Comparison of ENCODE assay signal across 8 mouse cellular contexts in the genomic region with DNA sequence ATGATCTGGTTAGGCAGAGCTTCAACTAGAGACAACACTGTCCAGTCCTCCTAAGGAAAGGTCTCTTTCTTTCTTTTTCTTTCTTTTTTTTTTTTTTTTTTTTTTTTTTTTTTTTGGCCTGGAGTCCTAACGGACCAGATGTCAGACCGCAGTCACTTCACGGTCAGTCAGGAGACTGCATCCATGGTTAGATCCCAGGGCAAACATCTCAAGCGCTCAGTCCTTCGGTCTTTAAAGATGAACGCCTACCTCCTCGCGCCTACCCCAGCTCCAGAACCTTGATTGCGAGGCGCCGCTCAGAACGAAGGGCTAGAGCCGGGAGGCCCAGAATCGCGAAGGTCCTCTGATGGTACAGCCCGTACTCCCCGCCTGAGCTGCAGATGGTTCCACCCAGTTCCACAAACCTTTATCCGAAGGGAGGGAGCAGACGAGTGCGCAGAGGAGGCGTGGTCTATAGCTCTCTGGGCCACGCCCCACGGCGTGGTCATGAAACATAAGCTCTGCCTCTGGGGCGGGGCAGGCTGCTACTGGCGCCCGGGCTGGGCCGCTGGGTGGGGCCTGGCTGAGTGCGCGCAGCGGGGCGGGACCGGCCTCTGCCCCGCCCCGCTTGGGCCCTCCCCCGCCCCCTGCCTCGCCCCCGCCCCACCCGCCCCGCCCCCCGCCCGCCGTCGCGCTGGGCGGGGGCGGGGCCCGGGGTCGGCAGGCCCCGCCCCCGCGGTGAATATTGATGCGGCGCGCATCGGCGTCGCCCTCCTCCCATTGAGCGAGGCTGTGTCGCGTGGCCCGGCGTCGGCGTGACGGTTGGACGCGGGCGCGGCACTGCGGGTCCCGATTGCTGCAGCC. TPM values are rescaled to one million over a fixed set of nuclear protein-coding genes. Genes with fewer than 3 reads are reported as not detected.
A peak's percentile ranks its signal among the peaks of the same experiment; 100 is the strongest.
DNase-seq lines count a peak whose midpoint lies in the region; ATAC-seq and TF ChIP-seq lines count a peak whose summit lies in the region.

TSS of gene Pknox1 (plus strand) at position 720 of the 843 bp plus-strand sequence.

- peak within 1 kb of the TSS; percentile 92 for H3K4me2 ChIP-seq in heart, embryonic 12.5 days
- peak within 1 kb of the TSS; percentile 86 for H3K4me2 ChIP-seq in kidney, postnatal 0 days (ENCODE audit: low read length)
- peak within 1 kb of the TSS; percentile 94 for H3K4me2 ChIP-seq in liver, embryonic 11.5 days
- peak within 1 kb of the TSS; percentile 88 for H3K4me2 ChIP-seq in stomach, embryonic 14.5 days (replicated peaks; ENCODE audit: low read depth, low read length)

- ATAC-seq in erythroid progenitor cell, adult 5-6 weeks (replicated peaks; ENCODE audit: low FRiP score, poor library complexity, severe bottlenecking): peak; percentile 91
- ATAC-seq in heart, embryonic 12.5 days (ENCODE audit: insufficient number of reproducible peaks, low FRiP score): peak; percentile 97
- peak; percentile 93 for ATAC-seq in kidney, postnatal 0 days (replicated peaks; ENCODE audit: low FRiP score, low read depth)
- ATAC-seq in liver, embryonic 11.5 days (replicated peaks; ENCODE audit: low FRiP score): peak; percentile 89
- ATAC-seq in stomach, embryonic 14.5 days (ENCODE audit: insufficient number of reproducible peaks, insufficient read depth, low FRiP score, low read depth): peak; percentile 95

- peak within 1 kb of the TSS; percentile 98 for H3K27ac ChIP-seq in heart, embryonic 12.5 days (ENCODE audit: poor library complexity, severe bottlenecking)
- peak within 1 kb of the TSS; percentile 98 for H3K27ac ChIP-seq in kidney, postnatal 0 days
- peak within 1 kb of the TSS; percentile 88 for H3K27ac ChIP-seq in liver, embryonic 11.5 days (ENCODE audit: low read depth, low read length)
- peak within 1 kb of the TSS; percentile 96 for H3K27ac ChIP-seq in stomach, embryonic 14.5 days (ENCODE audit: low read length)

- TF ChIP-seq CTCF in kidney, postnatal 0 days (IDR thresholded peaks at IDR 0.05; ENCODE audit: low read depth): no peak

- DNase-seq in CD4-positive helper T cell, adult 2 months (ENCODE audit: low read depth, low spot score): peak; percentile 100
- DNase-seq in brain, embryonic 18.5 days (ENCODE audit: low read depth, low spot score): peak; percentile 99
- DNase-seq in kidney, postnatal 0 days (ENCODE audit: low spot score): peak; percentile 100
- peak; percentile 97 for DNase-seq in liver, embryonic 11.5 days (ENCODE audit: low spot score)
- peak; percentile 100 for DNase-seq in naive thymus-derived CD4-positive, alpha-beta T cell, adult 2 months (ENCODE audit: low read depth)

- peaks cover 36% of the 10 kb centered on the region for H3K4me1 ChIP-seq in heart, embryonic 12.5 days (replicated peaks)
- peaks cover 25% of the 10 kb centered on the region for H3K4me1 ChIP-seq in kidney, postnatal 0 days (replicated peaks; ENCODE audit: insufficient read depth, low read length)
- peaks cover 23% of the 10 kb centered on the region for H3K4me1 ChIP-seq in liver, embryonic 11.5 days (replicated peaks; ENCODE audit: control insufficient read depth, insufficient read depth, low read length)
- peaks cover 33% of the 10 kb centered on the region for H3K4me1 ChIP-seq in stomach, embryonic 14.5 days (ENCODE audit: control insufficient read depth, insufficient read depth, low read length)

- WGBS in heart, embryonic 12.5 days: under 1% methylated on average over 48 of the region's 72 CpGs
- under 1% methylated on average over 33 of the region's 72 CpGs for WGBS in kidney, postnatal 0 days
- 1% methylated on average over 62 of the region's 72 CpGs for WGBS in liver, embryonic 11.5 days
- WGBS in stomach, embryonic 14.5 days: under 1% methylated on average over 54 of the region's 72 CpGs

- H3K27me3 ChIP-seq in heart, embryonic 12.5 days (replicated peaks): no peaks in the 10 kb centered on the region
- H3K27me3 ChIP-seq in kidney, postnatal 0 days (ENCODE audit: insufficient read depth, low read length): no peaks in the 10 kb centered on the region
- H3K27me3 ChIP-seq in liver, embryonic 11.5 days (replicated peaks; ENCODE audit: control insufficient read depth, insufficient read depth, low read length): no peaks in the 10 kb centered on the region
- no peaks in the 10 kb centered on the region for H3K27me3 ChIP-seq in stomach, embryonic 14.5 days (ENCODE audit: control insufficient read depth, insufficient read depth, low read length)

- H3K4me3 ChIP-seq in heart, embryonic 12.5 days: peak within 1 kb of the TSS; percentile 82
- H3K4me3 ChIP-seq in kidney, postnatal 0 days (replicated peaks; ENCODE audit: low read depth, low read length): peak within 1 kb of the TSS; percentile 90
- peak within 1 kb of the TSS; percentile 73 for H3K4me3 ChIP-seq in liver, embryonic 11.5 days (ENCODE audit: low read depth, low read length)
- peak within 1 kb of the TSS; percentile 82 for H3K4me3 ChIP-seq in stomach, embryonic 14.5 days (ENCODE audit: low read depth, low read length)

- H3K36me3 ChIP-seq in heart, embryonic 12.5 days: 0 out of 2 replicates have a peak, but pooled peaks cover 2% of the 10 kb centered on the region
- H3K36me3 ChIP-seq in kidney, postnatal 0 days (ENCODE audit: insufficient read depth, low read length): no peaks in the 10 kb centered on the region
- no peaks in the 10 kb centered on the region for H3K36me3 ChIP-seq in liver, embryonic 11.5 days (ENCODE audit: control insufficient read depth, insufficient read depth, low read length)
- H3K36me3 ChIP-seq in stomach, embryonic 14.5 days (ENCODE audit: control insufficient read depth, insufficient read depth, low read length): no peaks in the 10 kb centered on the region

- no peaks in the 10 kb centered on the region for H3K9me3 ChIP-seq in heart, embryonic 12.5 days (replicated peaks)
- H3K9me3 ChIP-seq in kidney, postnatal 0 days (replicated peaks; ENCODE audit: low read length): no peaks in the 10 kb centered on the region
- no peaks in the 10 kb centered on the region for H3K9me3 ChIP-seq in liver, embryonic 11.5 days (ENCODE audit: control insufficient read depth, low read length)
- no peaks in the 10 kb centered on the region for H3K9me3 ChIP-seq in stomach, embryonic 14.5 days (ENCODE audit: control insufficient read depth, low read depth, low read length)

- peak within 1 kb of the TSS; percentile 91 for H3K9ac ChIP-seq in heart, embryonic 12.5 days
- H3K9ac ChIP-seq in kidney, postnatal 0 days (ENCODE audit: low read depth, low read length): peak within 1 kb of the TSS; percentile 95
- H3K9ac ChIP-seq in liver, embryonic 11.5 days (ENCODE audit: low read depth, low read length): peak within 1 kb of the TSS; percentile 92
- H3K9ac ChIP-seq in stomach, embryonic 14.5 days (replicated peaks; ENCODE audit: low read depth, low read length): peak within 1 kb of the TSS; percentile 87

RNA-seq across cellular contexts. Expression of gene Pknox1, which starts in this region (rescaled TPM):
- total RNA-seq in erythroid progenitor cell, adult 5-6 weeks (2015; ENCODE audit: low replicate concordance): 21.4 and 24.1 TPM in 2 replicates
- total RNA-seq in erythroid progenitor cell, adult 5-6 weeks (2017; ENCODE audit: low replicate concordance): 26.2 and 33.1 TPM in 2 replicates
- polyA plus RNA-seq in heart, embryonic 12.5 days (2016; fragmentation: Nextera tagmentation; extraction: Ambion mirVana): 19.8 and 20.2 TPM in 2 replicates
- polyA plus RNA-seq in kidney, postnatal 0 days (2015; fragmentation: Nextera tagmentation; extraction: Ambion mirVana): 21.5 and 24.6 TPM in 2 replicates
- 25.4 and 25.8 TPM in 2 replicates for polyA plus RNA-seq in liver, embryonic 11.5 days (2014; fragmentation: Nextera tagmentation; extraction: Ambion mirVana)
- 44.4 and 45.1 TPM in 2 replicates for polyA plus RNA-seq in stomach, embryonic 14.5 days (2014; fragmentation: Nextera tagmentation; extraction: Ambion mirVana)

Comparison
In these comparisons a context has a peak if more than half of its experiments do, and no peak if none do; other contexts are left out.
1. Peak in every context shown above with its lines: DNase-seq, ATAC-seq, H3K4me3 ChIP-seq and H3K27ac ChIP-seq.